Mouse (Mus musculus) stomach, postnatal 0 days (tissue): ENCODE results near the gene Ubr1. TPM values are rescaled to one million over a fixed set of nuclear protein-coding genes. Genes with fewer than 3 reads are reported as not detected.

Experiments
- ATAC-seq: fragments of 200-750 bp; cut with Nextera tagmentation; 2 replicates; pipeline ENCODE4 v1.8.0; 2017; ENCODE audit not compliant: low FRiP score, low TSS enrichment
- DNase-seq: peaks from one replicate; pipeline ENCODE4 v3.0.0-alpha.2; 2016; ENCODE audit warnings: low spot score
- H3K27ac ChIP-seq: fragments of 300-500 bp; sonication (generic); replicated peaks from 2 replicates; pipeline ENCODE4 v1.5.1; 2014; ENCODE audit warnings: mild to moderate bottlenecking, control low read depth
- H3K27me3 ChIP-seq: fragments of 300-500 bp; sonication (generic); 2 replicates; pipeline ENCODE4 v1.6.1; 2014; ENCODE audit warnings: low read length; ENCODE audit not compliant: control insufficient read depth, insufficient read depth
- H3K36me3 ChIP-seq: fragments of 300-500 bp; sonication (generic); 2 replicates; pipeline ENCODE4 v1.6.1; 2014; ENCODE audit warnings: low read length, mixed read lengths; ENCODE audit not compliant: control insufficient read depth, insufficient read depth
- H3K4me1 ChIP-seq: fragments of 300-500 bp; sonication (generic); replicated peaks from 2 replicates; pipeline ENCODE4 v1.6.1; 2014; ENCODE audit warnings: antibody characterized with exemption; ENCODE audit not compliant: control insufficient read depth, insufficient read depth
- H3K4me2 ChIP-seq: fragments of 300-500 bp; sonication (generic); replicated peaks from 2 replicates; pipeline ENCODE4 v1.6.1; 2014; ENCODE audit warnings: low read depth, mild to moderate bottlenecking, control low read depth, moderate library complexity
- H3K4me3 ChIP-seq: fragments of 300-500 bp; sonication (generic); 2 replicates; pipeline ENCODE4 v1.5.1; 2014; ENCODE audit warnings: low read depth, low read length, control low read depth
- H3K9ac ChIP-seq: fragments of 300-500 bp; sonication (generic); 2 replicates; pipeline ENCODE4 v1.6.1; 2014; ENCODE audit warnings: mild to moderate bottlenecking, low read length, control low read depth, mixed read lengths
- H3K9me3 ChIP-seq: fragments of 300-500 bp; sonication (generic); 2 replicates; pipeline ENCODE4 v1.6.1; 2016; ENCODE audit warnings: low read length; ENCODE audit not compliant: control insufficient read depth
- CTCF ChIP-seq: IDR thresholded peaks from 2 replicates; pipeline ENCODE4 v1.5.1; 2016; ENCODE audit warnings: antibody characterized with exemption, low read depth, mild to moderate bottlenecking, moderate library complexity
- EP300 ChIP-seq: optimal IDR thresholded peaks from 2 replicates; pipeline ENCODE3; 2016; ENCODE audit warnings: antibody characterized with exemption
- WGBS: fragments of 180-500 bp; shearing (Covaris S2); extraction: QIAGEN DNeasy Blood & Tissue Kit; methylation state at CpG from one replicate; pipeline ENCODE4 v1.1.7; 2014; 5-methylcytosine and 5-hydroxymethylcytosine counted together
- microRNA-seq: library from miRNA; unstranded; fragments of <30 nt; microRNA quantifications from one replicate; pipeline ENCODE4, GENCODE M21; 2016
- polyA plus RNA-seq: library from polyadenylated mRNA; unstranded; fragments of >200 nt; fragmentation: Nextera tagmentation; extraction: Ambion mirVana; gene quantifications from 2 replicates; pipeline ENCODE4 v1.2.1, GENCODE M21; 2015

Gene Ubr1
- polyA plus RNA-seq, 1 experiment from 2014 or later: 8.9 TPM

DNA sequence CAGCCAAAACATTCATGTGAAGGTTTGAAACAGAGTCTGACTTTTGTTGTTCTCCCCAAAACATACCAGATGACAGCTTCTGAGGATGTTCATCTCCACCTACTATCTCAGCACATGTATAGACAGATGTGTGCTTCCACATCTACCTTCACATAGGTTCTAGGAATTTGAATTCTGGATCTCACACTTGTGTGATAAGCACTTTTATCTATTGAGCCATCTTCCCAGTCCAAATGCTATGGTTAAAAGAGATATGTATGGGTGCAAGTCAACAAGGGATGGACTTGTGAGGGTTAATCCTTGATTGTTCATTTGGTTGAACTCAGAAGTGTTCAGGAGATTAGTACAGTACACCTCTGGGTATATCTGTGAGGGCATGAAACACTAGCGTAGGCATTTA, 125.2 kb downstream of the Ubr1 start:
- Histone ChIP-seq H3K9me3 (no peaks in the 10 kb centered on the region), H3K4me1 (no peaks in the 10 kb centered on the region), H3K27me3 (no peaks in the 10 kb centered on the region), H3K4me3 (no peak overlapping the region), H3K36me3 (no peaks in the 10 kb centered on the region), H3K27ac (no peak overlapping the region), H3K4me2 (no peak overlapping the region), H3K9ac (no peak overlapping the region)
- 100% methylated on average over 1 of the region's 1 CpGs for WGBS
- DNase-seq (no peak), ATAC-seq (no peak)
- TF ChIP-seq CTCF: no peak
- no peak for TF ChIP-seq EP300

DNA sequence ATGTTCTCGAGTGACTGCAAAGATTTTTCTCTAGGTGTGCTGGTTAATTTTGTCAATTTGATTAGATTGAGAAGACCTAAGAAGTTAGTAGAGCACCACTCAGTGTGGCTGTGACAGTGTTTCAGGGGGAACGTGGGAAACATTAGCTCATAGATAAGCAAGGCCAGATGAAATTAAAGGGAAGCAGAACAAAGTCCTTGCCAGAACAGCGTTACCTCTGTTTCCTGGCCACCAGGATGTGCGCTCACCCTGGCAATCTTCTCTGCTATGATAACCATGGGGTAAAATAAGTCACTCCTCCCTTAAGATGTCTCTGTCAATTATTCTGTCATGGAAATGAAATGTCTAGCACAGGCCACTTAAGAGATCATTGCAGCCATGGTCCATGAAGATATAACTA, 126.5 kb downstream of the Ubr1 start:
- H3K27me3 ChIP-seq: no peaks in the 10 kb centered on the region
- DNase-seq (no peak), ATAC-seq (no peak)
- WGBS: 75% methylated on average over 4 of the region's 4 CpGs
- no peak overlapping the region for H3K9ac ChIP-seq
- H3K4me1 ChIP-seq: no peaks in the 10 kb centered on the region
- H3K36me3 ChIP-seq: no peaks in the 10 kb centered on the region
- H3K4me3 ChIP-seq: no peak overlapping the region
- TF ChIP-seq EP300 (no peak), CTCF (no peak)
- no peak overlapping the region for H3K27ac ChIP-seq
- no peaks in the 10 kb centered on the region for H3K9me3 ChIP-seq
- no peak overlapping the region for H3K4me2 ChIP-seq

DNA sequence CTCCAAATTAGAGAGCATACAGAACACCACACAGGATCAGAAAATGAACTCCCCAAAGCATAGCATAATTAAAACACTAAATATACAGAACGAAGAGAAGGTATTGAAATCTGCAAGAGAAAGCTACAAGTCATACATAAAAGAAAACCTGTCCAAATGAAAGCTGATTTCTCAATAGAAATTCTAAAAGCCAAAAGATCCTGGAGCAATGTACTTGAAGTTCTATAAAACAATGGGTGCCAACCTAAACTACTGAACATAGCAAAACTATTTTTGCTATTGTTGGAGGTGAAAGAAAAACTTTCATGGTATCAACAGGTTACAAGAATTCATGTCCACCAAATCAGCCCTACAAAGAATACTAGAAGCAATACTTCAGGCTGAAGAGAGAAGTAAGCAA, 129.3 kb downstream of the Ubr1 start:
- no peak overlapping the region for H3K9ac ChIP-seq
- no peak for TF ChIP-seq EP300
- TF ChIP-seq CTCF: no peak

DNA sequence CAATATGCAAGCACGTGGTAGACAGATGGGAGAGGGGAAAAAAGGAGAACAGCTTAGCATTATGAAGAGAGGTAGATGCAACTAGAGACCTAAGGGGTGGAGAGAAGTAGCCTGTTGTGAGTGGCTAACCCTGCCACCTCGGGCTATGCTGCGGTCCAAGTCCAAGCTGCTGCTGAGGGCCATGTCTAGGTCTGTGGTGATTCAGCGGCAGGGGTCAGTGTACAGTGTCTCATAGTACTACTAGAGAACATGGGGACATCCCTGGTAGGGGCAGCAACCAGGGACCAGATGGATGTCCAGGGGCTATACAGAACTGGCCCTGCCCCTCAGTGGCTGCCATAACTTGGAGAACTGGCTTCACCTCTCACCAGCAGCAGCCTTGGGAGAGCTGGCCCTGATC, 135.3 kb downstream of the Ubr1 start:
- Histone ChIP-seq H3K4me1 (no peaks in the 10 kb centered on the region), H3K27me3 (no peaks in the 10 kb centered on the region), H3K9ac (no peak overlapping the region), H3K27ac (no peak overlapping the region), H3K36me3 (no peaks in the 10 kb centered on the region), H3K4me2 (no peak overlapping the region), H3K4me3 (no peak overlapping the region), H3K9me3 (no peaks in the 10 kb centered on the region)
- 91% methylated on average over 4 of the region's 4 CpGs for WGBS
- DNase-seq (no peak), ATAC-seq (no peak)
- TF ChIP-seq CTCF: no peak
- TF ChIP-seq EP300: no peak

More for the DNA sequence above, 129.3 kb downstream of the Ubr1 start:
- Histone ChIP-seq H3K4me1 (no peaks in the 10 kb centered on the region), H3K36me3 (no peaks in the 10 kb centered on the region), H3K9me3 (no peaks in the 10 kb centered on the region), H3K27me3 (no peaks in the 10 kb centered on the region), H3K4me3 (no peak overlapping the region), H3K27ac (no peak overlapping the region), H3K4me2 (no peak overlapping the region)
- WGBS: 80% methylated on average over 1 of the region's 1 CpGs
- no peak for DNase-seq
- no peak for ATAC-seq

DNA sequence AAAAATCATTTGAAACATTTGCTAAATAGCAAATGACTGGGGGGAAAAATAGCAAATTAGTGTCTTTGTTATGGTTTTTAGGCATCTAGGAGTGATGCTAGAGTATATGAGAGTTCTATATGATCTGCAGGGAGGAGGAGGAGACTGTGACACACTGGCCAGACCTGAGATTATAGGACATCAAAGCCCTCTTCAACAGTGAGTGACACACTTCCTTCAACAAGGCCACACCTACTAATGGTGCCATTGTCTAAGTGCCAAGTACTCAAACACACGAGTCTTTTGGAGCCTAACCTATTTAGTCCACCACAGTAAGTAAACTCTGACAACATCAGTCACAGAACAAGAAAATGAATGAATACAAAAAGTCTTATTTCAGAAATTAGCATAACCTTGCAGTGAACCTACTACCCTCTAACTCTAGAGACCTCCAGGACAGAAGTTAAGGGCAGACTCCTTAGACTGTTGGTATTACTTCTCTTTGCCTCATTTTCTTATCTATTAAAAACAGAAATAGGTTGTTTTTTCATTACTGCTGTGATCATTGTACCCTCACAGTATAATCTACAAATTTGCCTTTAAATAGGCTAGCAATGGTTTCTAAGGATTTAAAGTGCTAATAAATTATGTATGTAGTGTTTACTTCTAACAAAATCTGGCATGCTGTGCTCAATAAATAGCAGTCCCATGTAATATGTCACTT, 143.4 kb downstream of the Ubr1 start:
- Histone ChIP-seq H3K36me3 (no peaks in the 10 kb centered on the region), H3K4me2 (no peak overlapping the region), H3K4me3 (no peak overlapping the region), H3K27me3 (no peaks in the 10 kb centered on the region), H3K9ac (no peak overlapping the region), H3K4me1 (no peaks in the 10 kb centered on the region), H3K27ac (no peak overlapping the region), H3K9me3 (no peaks in the 10 kb centered on the region)
- 24% methylated on average over 1 of the region's 1 CpGs for WGBS
- ATAC-seq (no peak), DNase-seq (no peak)
- TF ChIP-seq CTCF (no peak), EP300 (no peak)

Small RNA genes within 50 kb of the gene (microRNA-seq; reads per million reads assigned to microRNA genes)
- gene Gm44325: not detected

Other genes starting within 250 kb of the Ubr1 start
- 2.4 and 2.5 TPM in 2 replicates for gene Cdan1, start 120.6 kb downstream of the Ubr1 start, polyA plus RNA-seq
- gene Ttbk2, start 120.1 kb downstream of the Ubr1 start, polyA plus RNA-seq: 0.95 and 1.2 TPM in 2 replicates
- gene Tmem62, start 6.3 kb upstream of the Ubr1 start, polyA plus RNA-seq: 9.9 and 10.7 TPM in 2 replicates
- gene Ccndbp1, start 37.7 kb upstream of the Ubr1 start, polyA plus RNA-seq: 31.1 and 33.6 TPM in 2 replicates
- 0.22 and 0.23 TPM in 2 replicates for gene Epb42, start 66.4 kb upstream of the Ubr1 start, polyA plus RNA-seq
- 1.8 and 2.7 TPM in 2 replicates for gene Tgm5, start 115.1 kb upstream of the Ubr1 start, polyA plus RNA-seq
- not detected in 2 replicates for gene Tgm7, start 139.1 kb upstream of the Ubr1 start, polyA plus RNA-seq
- 9.6 and 9.7 TPM in 2 replicates for gene Adal, start 169.7 kb upstream of the Ubr1 start, polyA plus RNA-seq
- gene Lcmt2, start 169.9 kb upstream of the Ubr1 start, polyA plus RNA-seq: 12.6 and 14.9 TPM in 2 replicates
- gene Tubgcp4, start 199.9 kb upstream of the Ubr1 start, polyA plus RNA-seq: 14.2 and 15.4 TPM in 2 replicates
- 5.5 and 5.8 TPM in 2 replicates for gene Zscan29, start 200.4 kb upstream of the Ubr1 start, polyA plus RNA-seq